9 mouse cellular contexts compared by ENCODE assay signal in the genomic region with DNA sequence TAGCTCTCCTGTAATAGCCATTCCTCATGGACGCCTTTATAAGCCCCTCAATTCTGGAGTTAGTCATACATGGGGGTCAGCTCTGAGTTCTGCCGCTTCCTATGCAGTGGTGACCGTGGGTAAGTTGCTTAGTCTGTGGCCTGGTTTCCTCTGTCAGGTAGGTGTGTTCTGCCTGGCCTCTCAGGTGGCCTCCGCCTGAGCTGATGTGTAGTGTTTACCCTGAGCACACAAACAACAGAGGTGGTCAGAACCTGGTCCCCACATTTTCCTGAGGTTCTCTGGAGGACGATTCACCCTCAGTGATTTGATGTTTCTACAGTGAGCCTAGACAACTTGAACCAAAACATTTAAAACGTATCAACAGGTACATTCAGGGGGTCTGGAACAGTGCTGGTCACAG. TPM values are rescaled to one million over a fixed set of nuclear protein-coding genes. Genes with fewer than 3 reads are reported as not detected.
DNase-seq lines count a peak whose midpoint lies in the region; ATAC-seq lines count a peak whose summit lies in the region.
"Had no signal": no experiment of that assay in that cellular context is flagged by ENCODE, and none has a peak within 500 bp of the region (broad histone marks: within the 10 kb centered on the region; RNA-seq: fewer than 3 reads in every experiment).

No protein-coding gene starts in this region.

- no peaks in the 10 kb centered on the region for H3K9me3 ChIP-seq in heart, embryonic 11.5 days (replicated peaks; ENCODE audit: control insufficient read depth, low read length)
- H3K9me3 ChIP-seq in limb, embryonic 10.5 days (replicated peaks): no peaks in the 10 kb centered on the region
- H3K9me3 ChIP-seq in stomach, embryonic 15.5 days: no peaks in the 10 kb centered on the region

- peak overlapping the region; percentile 54 for H3K4me2 ChIP-seq in heart, embryonic 11.5 days
- peak overlapping the region; percentile 27; the same call in 1 of the 2 replicates for H3K4me2 ChIP-seq in stomach, embryonic 15.5 days

- WGBS in heart, embryonic 11.5 days (ENCODE audit: insufficient replicate concordance): 53% methylated on average over 6 of the region's 6 CpGs
- WGBS in limb, embryonic 10.5 days: 39% methylated on average over 6 of the region's 6 CpGs
- 53% methylated on average over 6 of the region's 6 CpGs for WGBS in stomach, embryonic 15.5 days

- H3K27ac ChIP-seq in heart, embryonic 11.5 days (ENCODE audit: low read depth, low read length): peak overlapping the region; percentile 94
- peak overlapping the region; percentile 91 for H3K27ac ChIP-seq in limb, embryonic 10.5 days
- peak overlapping the region; percentile 88 for H3K27ac ChIP-seq in stomach, embryonic 15.5 days

- H3K36me3 ChIP-seq in heart, embryonic 11.5 days (ENCODE audit: control insufficient read depth, insufficient read depth, low read length): no peaks in the 10 kb centered on the region
- no peaks in the 10 kb centered on the region for H3K36me3 ChIP-seq in limb, embryonic 10.5 days
- no peaks in the 10 kb centered on the region for H3K36me3 ChIP-seq in stomach, embryonic 15.5 days

- peaks cover 81% of the 10 kb centered on the region for H3K4me1 ChIP-seq in heart, embryonic 11.5 days (ENCODE audit: control insufficient read depth, insufficient read depth, low read length)
- peaks cover 85% of the 10 kb centered on the region for H3K4me1 ChIP-seq in limb, embryonic 10.5 days
- H3K4me1 ChIP-seq in stomach, embryonic 15.5 days: peaks cover 60% of the 10 kb centered on the region

- H3K4me3 ChIP-seq in heart, embryonic 11.5 days (ENCODE audit: low read depth, low read length): no peak overlapping the region
- H3K4me3 ChIP-seq in limb, embryonic 10.5 days: peak overlapping the region; percentile 42
- H3K4me3 ChIP-seq in stomach, embryonic 15.5 days (replicated peaks): no peak overlapping the region

- no peak for ATAC-seq in heart, embryonic 11.5 days (replicated peaks; ENCODE audit: insufficient number of reproducible peaks, low FRiP score, low TSS enrichment)
- no peak for ATAC-seq in stomach, embryonic 15.5 days (ENCODE audit: insufficient read depth, low FRiP score, low read depth)

- DNase-seq in heart, postnatal 14 days: no peak
- DNase-seq in lung, adult 18-20 months: peak; percentile 39 to 51
- no peak for DNase-seq in lung, postnatal 10 days
- DNase-seq in limb, embryonic 10.5 days (ENCODE audit: low spot score): no peak
- no peak for DNase-seq in left cerebral cortex, postnatal 4 days
- DNase-seq in layer of hippocampus, adult 9-11 months: no peak
- DNase-seq: cerebellum, postnatal 25 days had no signal

- intact Hi-C loops in heart, postnatal 14 days (cut with DNase I): no loop called here
- intact Hi-C loops in left cerebral cortex, postnatal 4 days (cut with DNase I): no loop called here

- no peaks in the 10 kb centered on the region for H3K27me3 ChIP-seq in heart, embryonic 11.5 days (ENCODE audit: control insufficient read depth, insufficient read depth, low read length)
- peaks cover 6% of the 10 kb centered on the region; the same call in 1 of the 2 replicates for H3K27me3 ChIP-seq in limb, embryonic 10.5 days (ENCODE audit: low read depth, poor library complexity, severe bottlenecking)
- no peaks in the 10 kb centered on the region for H3K27me3 ChIP-seq in stomach, embryonic 15.5 days (replicated peaks)

- H3K9ac ChIP-seq in heart, embryonic 11.5 days (ENCODE audit: low read depth, low read length): peak overlapping the region; percentile 58; the same call in 1 of the 2 replicates
- H3K9ac ChIP-seq in stomach, embryonic 15.5 days: no peak overlapping the region

RNA-seq across cellular contexts. Expression of gene Llgl2, which starts 8.2 kb away (rescaled TPM):
- polyA plus RNA-seq in heart, embryonic 11.5 days (2014; fragmentation: Nextera tagmentation; extraction: Ambion mirVana): 21.5 and 22.4 TPM in 2 replicates
- 10 to 100 TPM; 15.0 to 18.2 TPM for total RNA-seq in heart, postnatal 14 days (2021)
- polyA plus RNA-seq in limb, embryonic 10.5 days (2016; fragmentation: Nextera tagmentation; extraction: Ambion mirVana): 11.2 and 12.3 TPM in 2 replicates
- 60.4 and 61.5 TPM in 2 replicates for polyA plus RNA-seq in stomach, embryonic 15.5 days (2015; fragmentation: Nextera tagmentation; extraction: Ambion mirVana)
- 1 to 10 TPM; 1.1 to 2.4 TPM for total RNA-seq in left cerebral cortex, postnatal 4 days (2021)

RNA-seq across cellular contexts. Expression of gene Tsen54, which starts 17.5 kb away (rescaled TPM):
- polyA plus RNA-seq in heart, embryonic 11.5 days (2014; fragmentation: Nextera tagmentation; extraction: Ambion mirVana): 20.8 TPM in 2 replicates
- total RNA-seq in heart, postnatal 14 days (2021): 10 to 100 TPM in 1 of 2 experiments, 1 to 10 TPM in 1; 8.7 to 12.1 TPM
- 42.5 and 48.8 TPM in 2 replicates for polyA plus RNA-seq in limb, embryonic 10.5 days (2016; fragmentation: Nextera tagmentation; extraction: Ambion mirVana)
- 28.2 and 30.6 TPM in 2 replicates for polyA plus RNA-seq in stomach, embryonic 15.5 days (2015; fragmentation: Nextera tagmentation; extraction: Ambion mirVana)
- 10 to 100 TPM; 15.1 to 19.1 TPM for total RNA-seq in left cerebral cortex, postnatal 4 days (2021)

RNA-seq across cellular contexts. Expression of gene Caskin2, which starts 18.6 kb away (rescaled TPM):
- polyA plus RNA-seq in heart, embryonic 11.5 days (2014; fragmentation: Nextera tagmentation; extraction: Ambion mirVana): 17.4 and 18.1 TPM in 2 replicates
- 10 to 100 TPM; 54.0 to 54.9 TPM for total RNA-seq in heart, postnatal 14 days (2021)
- polyA plus RNA-seq in limb, embryonic 10.5 days (2016; fragmentation: Nextera tagmentation; extraction: Ambion mirVana): 18.1 and 18.9 TPM in 2 replicates
- 11.7 and 13.1 TPM in 2 replicates for polyA plus RNA-seq in stomach, embryonic 15.5 days (2015; fragmentation: Nextera tagmentation; extraction: Ambion mirVana)
- 10 to 100 TPM; 13.4 to 14.5 TPM for total RNA-seq in left cerebral cortex, postnatal 4 days (2021)

RNA-seq across cellular contexts. Expression of gene Myo15b, which starts 26.1 kb away (rescaled TPM):
- polyA plus RNA-seq in heart, embryonic 11.5 days (2014; fragmentation: Nextera tagmentation; extraction: Ambion mirVana): 0.06 and 0.39 TPM in 2 replicates
- total RNA-seq in heart, postnatal 14 days (2021): under 1 TPM; 0.07 to 0.14 TPM
- polyA plus RNA-seq in limb, embryonic 10.5 days (2016; fragmentation: Nextera tagmentation; extraction: Ambion mirVana): 0.05 and 0.18 TPM in 2 replicates
- 17.8 and 24.7 TPM in 2 replicates for polyA plus RNA-seq in stomach, embryonic 15.5 days (2015; fragmentation: Nextera tagmentation; extraction: Ambion mirVana)
- under 1 TPM in 1 of 2 experiments, not detected in 1; 0.28 TPM for total RNA-seq in left cerebral cortex, postnatal 4 days (2021)

Comparison
In these comparisons a context has a peak if more than half of its experiments do, and no peak if none do; other contexts are left out.
1. DNase-seq: peak in lung, adult 18-20 months (2 of 2); none in heart, postnatal 14 days (0 of 2), lung, postnatal 10 days (single experiment), limb, embryonic 10.5 days (single experiment), left cerebral cortex, postnatal 4 days (single experiment) and layer of hippocampus, adult 9-11 months (single experiment).
2. Peak in every context shown above with its lines, with median percentiles within 50 percentile points of each other: H3K27ac ChIP-seq.